In the genomic region with DNA sequence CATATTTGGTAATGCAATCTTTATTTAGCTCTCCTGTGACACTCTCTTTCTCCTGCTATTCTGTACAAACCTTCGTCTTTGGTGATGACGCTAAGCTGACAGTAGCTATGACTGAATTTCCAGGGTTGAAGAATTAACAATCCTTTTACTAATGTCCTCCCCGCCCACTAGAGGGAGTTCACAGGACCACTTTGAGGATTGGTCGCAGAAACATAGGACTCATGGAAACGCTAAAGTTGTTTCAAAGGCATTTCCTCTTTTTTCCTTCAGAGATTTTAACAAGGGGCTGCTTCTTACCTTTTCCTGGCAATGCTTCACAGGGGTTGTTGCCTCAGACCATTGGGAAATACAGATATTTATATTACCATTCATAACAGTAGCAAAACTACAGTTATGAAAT, we compare ENCODE assay signal across 13 mouse cellular contexts. TPM values are rescaled to one million over a fixed set of nuclear protein-coding genes. Genes with fewer than 3 reads are reported as not detected.
DNase-seq lines count a peak whose midpoint lies in the region; ATAC-seq and TF ChIP-seq lines count a peak whose summit lies in the region.
"Had no signal": no experiment of that assay in that cellular context is flagged by ENCODE, and none has a peak within 500 bp of the region (broad histone marks: within the 10 kb centered on the region; RNA-seq: fewer than 3 reads in every experiment).

No protein-coding gene starts in this region.

- no peak overlapping the region for H3K27ac ChIP-seq in forebrain, postnatal 0 days (ENCODE audit: low read depth, low read length)
- no peak overlapping the region for H3K27ac ChIP-seq in forebrain, embryonic 16.5 days (ENCODE audit: low read length)
- no peak overlapping the region for H3K27ac ChIP-seq in lung, embryonic 14.5 days (ENCODE audit: low read depth)
- H3K27ac ChIP-seq in heart, embryonic 12.5 days (ENCODE audit: poor library complexity, severe bottlenecking): no peak overlapping the region
- H3K27ac ChIP-seq: forebrain, embryonic 15.5 days; macrophage had no signal

- no peak for DNase-seq in forebrain, postnatal 0 days
- peak; percentile 64 for DNase-seq in lung, embryonic 14.5 days
- no peak for DNase-seq in lung, adult 2 months
- peak; percentile 54 for DNase-seq in ZHBTc4 (ENCODE audit: low read depth, low spot score)
- peak; percentile 47 for DNase-seq in retina, embryonic 14.5 days (ENCODE audit: low spot score)
- no peak for DNase-seq in natural killer cell, adult 2 months (ENCODE audit: low spot score in 2 of 2)
- DNase-seq: cerebellum, adult 9-10 months had no signal

- no peak overlapping the region for H3K4me2 ChIP-seq in forebrain, postnatal 0 days (ENCODE audit: low read depth)
- H3K4me2 ChIP-seq in forebrain, embryonic 16.5 days (ENCODE audit: low read length): no peak overlapping the region
- H3K4me2 ChIP-seq in lung, embryonic 14.5 days: no peak overlapping the region
- H3K4me2 ChIP-seq in heart, embryonic 12.5 days: no peak overlapping the region
- H3K4me2 ChIP-seq: forebrain, embryonic 15.5 days had no signal

- H3K9me3 ChIP-seq in forebrain, postnatal 0 days (ENCODE audit: low read length): no peaks in the 10 kb centered on the region
- H3K9me3 ChIP-seq in forebrain, embryonic 16.5 days (ENCODE audit: control insufficient read depth, low read length): no peaks in the 10 kb centered on the region
- H3K9me3 ChIP-seq in lung, embryonic 14.5 days (ENCODE audit: low read depth, low read length): no peaks in the 10 kb centered on the region
- H3K9me3 ChIP-seq in heart, embryonic 12.5 days (replicated peaks): no peaks in the 10 kb centered on the region
- H3K9me3 ChIP-seq: forebrain, embryonic 15.5 days had no signal

- H3K36me3 ChIP-seq in forebrain, postnatal 0 days (ENCODE audit: insufficient read depth): no peaks in the 10 kb centered on the region
- no peaks in the 10 kb centered on the region for H3K36me3 ChIP-seq in forebrain, embryonic 16.5 days (ENCODE audit: control insufficient read depth, insufficient read depth)
- H3K36me3 ChIP-seq in lung, embryonic 14.5 days (ENCODE audit: insufficient read depth): no peaks in the 10 kb centered on the region; the same call in 1 of the 2 replicates
- 0 out of 2 replicates have a peak, but pooled peaks cover 3% of the 10 kb centered on the region for H3K36me3 ChIP-seq in heart, embryonic 12.5 days
- H3K36me3 ChIP-seq: forebrain, embryonic 15.5 days had no signal

- peaks cover 11% of the 10 kb centered on the region; the same call in 1 of the 2 replicates for H3K4me1 ChIP-seq in forebrain, postnatal 0 days (ENCODE audit: insufficient read depth)
- peaks cover 18% of the 10 kb centered on the region for H3K4me1 ChIP-seq in forebrain, embryonic 16.5 days (replicated peaks; ENCODE audit: control insufficient read depth, insufficient read depth, low read length)
- H3K4me1 ChIP-seq in lung, embryonic 14.5 days (ENCODE audit: insufficient read depth): peaks cover 3% of the 10 kb centered on the region; the same call in 1 of the 2 replicates
- H3K4me1 ChIP-seq in lung, adult 2 months (ENCODE audit: control insufficient read depth, insufficient read depth, low read length): peaks cover 5% of the 10 kb centered on the region
- peaks cover 7% of the 10 kb centered on the region for H3K4me1 ChIP-seq in heart, embryonic 12.5 days (replicated peaks)

- ATAC-seq in forebrain, postnatal 0 days: no peak
- ATAC-seq in forebrain, embryonic 16.5 days: no peak
- ATAC-seq in lung, embryonic 14.5 days (ENCODE audit: insufficient read depth): no peak
- ATAC-seq in heart, embryonic 12.5 days (ENCODE audit: insufficient number of reproducible peaks, low FRiP score): no peak
- ATAC-seq: forebrain, embryonic 15.5 days had no signal

- 63% methylated on average over 5 of the region's 5 CpGs for WGBS in forebrain, postnatal 0 days
- 72% methylated on average over 5 of the region's 5 CpGs for WGBS in forebrain, embryonic 16.5 days
- WGBS in lung, embryonic 14.5 days: 47% methylated on average over 5 of the region's 5 CpGs
- WGBS in lung, adult 2 months: 29% methylated on average over 5 of the region's 5 CpGs
- 57% methylated on average over 5 of the region's 5 CpGs for WGBS in heart, embryonic 12.5 days

- H3K9ac ChIP-seq in forebrain, postnatal 0 days: no peak overlapping the region
- H3K9ac ChIP-seq in forebrain, embryonic 16.5 days (replicated peaks; ENCODE audit: low read depth, low read length): no peak overlapping the region
- H3K9ac ChIP-seq in lung, embryonic 14.5 days: no peak overlapping the region
- no peak overlapping the region for H3K9ac ChIP-seq in heart, embryonic 12.5 days
- H3K9ac ChIP-seq: forebrain, embryonic 15.5 days had no signal

- TF ChIP-seq POLR2A in lung, adult 2 months (IDR thresholded peaks at IDR 0.05; ENCODE audit: borderline replicate concordance, extremely low read depth, low read depth, low read length): no peak

- H3K4me3 ChIP-seq in forebrain, postnatal 0 days (ENCODE audit: low read depth, low read length): no peak overlapping the region
- no peak overlapping the region for H3K4me3 ChIP-seq in forebrain, embryonic 16.5 days (replicated peaks; ENCODE audit: low read length)
- no peak overlapping the region for H3K4me3 ChIP-seq in lung, embryonic 14.5 days (ENCODE audit: low read depth, low read length)
- H3K4me3 ChIP-seq in lung, adult 2 months (replicated peaks; ENCODE audit: extremely low read depth, low read depth, low read length): no peak overlapping the region
- no peak overlapping the region for H3K4me3 ChIP-seq in heart, embryonic 12.5 days
- H3K4me3 ChIP-seq: forebrain, embryonic 15.5 days had no signal

- H3K27me3 ChIP-seq in forebrain, postnatal 0 days (ENCODE audit: insufficient read depth, low read length): no peaks in the 10 kb centered on the region
- H3K27me3 ChIP-seq in forebrain, embryonic 16.5 days (replicated peaks; ENCODE audit: control insufficient read depth, insufficient read depth, low read length): no peaks in the 10 kb centered on the region
- no peaks in the 10 kb centered on the region for H3K27me3 ChIP-seq in lung, embryonic 14.5 days (ENCODE audit: insufficient read depth, low read length)
- H3K27me3 ChIP-seq in heart, embryonic 12.5 days (replicated peaks): no peaks in the 10 kb centered on the region
- H3K27me3 ChIP-seq: forebrain, embryonic 15.5 days had no signal

- TF ChIP-seq CTCF in forebrain, postnatal 0 days (IDR thresholded peaks at IDR 0.05; ENCODE audit: low read depth): peak; percentile 35
- TF ChIP-seq CTCF in lung, embryonic 14.5 days (IDR thresholded peaks at IDR 0.05; ENCODE audit: low read depth): peak; percentile 61
- no peak for TF ChIP-seq CTCF in lung, adult 2 months (IDR thresholded peaks at IDR 0.05; ENCODE audit: insufficient read depth, low read length)

RNA-seq across cellular contexts. Expression of gene Nsun3, which starts 4.4 kb away (rescaled TPM):
- 12.2 and 27.4 TPM in 2 replicates for total RNA-seq in forebrain, postnatal 0 days (2014; rRNA removed)
- polyA plus RNA-seq in forebrain, postnatal 0 days (2015; fragmentation: Nextera tagmentation; extraction: Ambion mirVana): 7.3 and 10.8 TPM in 2 replicates
- 11.2 and 11.9 TPM in 2 replicates for polyA plus RNA-seq in forebrain, embryonic 16.5 days (2015; fragmentation: Nextera tagmentation; extraction: Ambion mirVana)
- polyA plus RNA-seq in lung, embryonic 14.5 days (2014; fragmentation: Nextera tagmentation; extraction: Ambion mirVana): 8.8 and 9.8 TPM in 2 replicates
- 3.7 and 4.6 TPM in 2 replicates for polyA plus RNA-seq in lung, adult 2 months (2012; rRNA removed)
- 8.1 and 8.6 TPM in 2 replicates for polyA plus RNA-seq in heart, embryonic 12.5 days (2016; fragmentation: Nextera tagmentation; extraction: Ambion mirVana)

RNA-seq across cellular contexts. Expression of gene Stx19, which starts 32.2 kb away (rescaled TPM):
- total RNA-seq in forebrain, postnatal 0 days (2014; rRNA removed): 0.14 TPM in 1 of 2 replicates, not detected in the other
- polyA plus RNA-seq in forebrain, postnatal 0 days (2015; fragmentation: Nextera tagmentation; extraction: Ambion mirVana): 0.08 TPM in 1 of 2 replicates, not detected in the other
- 0.55 and 0.71 TPM in 2 replicates for polyA plus RNA-seq in forebrain, embryonic 16.5 days (2015; fragmentation: Nextera tagmentation; extraction: Ambion mirVana)
- polyA plus RNA-seq in lung, embryonic 14.5 days (2014; fragmentation: Nextera tagmentation; extraction: Ambion mirVana): 2.4 TPM in 2 replicates
- 0.71 and 1.2 TPM in 2 replicates for polyA plus RNA-seq in lung, adult 2 months (2012; rRNA removed)
- 0.15 and 0.24 TPM in 2 replicates for polyA plus RNA-seq in heart, embryonic 12.5 days (2016; fragmentation: Nextera tagmentation; extraction: Ambion mirVana)
- total RNA-seq: heart, postnatal 14 days; layer of hippocampus, postnatal 10 days had no signal
- polyA plus RNA-seq: macrophage had no signal

Comparison
In these comparisons a context has a peak if more than half of its experiments do, and no peak if none do; other contexts are left out.
1. DNase-seq: peak in lung, embryonic 14.5 days (single experiment), ZHBTc4 (single experiment) and retina, embryonic 14.5 days (single experiment); none in forebrain, postnatal 0 days (single experiment), lung, adult 2 months (single experiment) and natural killer cell, adult 2 months (0 of 2).